Mouse (Mus musculus): ENCODE results near the gene Brf1. TPM values are rescaled to one million over a fixed set of nuclear protein-coding genes. Genes with fewer than 3 reads are reported as not detected.
A peak's percentile ranks its signal among the peaks of the same experiment; 100 is the strongest.

Gene Brf1
- polyA plus RNA-seq, 1 experiment from 2014 or later = 41.4 TPM

- no peak overlapping the region for H3K4me2 ChIP-seq (ENCODE audit: low read length)
- DNase-seq (ENCODE audit: low spot score) (peak; percentile 41), ATAC-seq (replicated peaks; ENCODE audit: low FRiP score, low read depth) (no peak)
- H3K9ac ChIP-seq (ENCODE audit: low read depth, low read length) = no peak overlapping the region
- H3K9me3 ChIP-seq (replicated peaks; ENCODE audit: low read length) = no peaks in the 10 kb centered on the region
- 64% methylated on average over 15 of the region's 15 CpGs for WGBS
- H3K4me1 ChIP-seq (replicated peaks; ENCODE audit: insufficient read depth, low read length) = no peaks in the 10 kb centered on the region
- no peaks in the 10 kb centered on the region for H3K27me3 ChIP-seq (ENCODE audit: insufficient read depth, low read length)
- peaks cover 5% of the 10 kb centered on the region; the same call in 1 of the 2 replicates for H3K36me3 ChIP-seq (ENCODE audit: insufficient read depth, low read length)
- no peak overlapping the region for H3K27ac ChIP-seq
- TF ChIP-seq CTCF (IDR thresholded peaks at IDR 0.05; ENCODE audit: low read depth) = no peak
- no peak overlapping the region for H3K4me3 ChIP-seq (replicated peaks; ENCODE audit: low read depth, low read length)
Measured at GRCm38 (mm10) chr12:113041481-113042439, 41.3 kb upstream of the Brf1 start.

GRCm38 (mm10) chr12:113038414-113038813 lies 37.9 kb upstream of the Brf1 start:
- no peaks in the 10 kb centered on the region for H3K9me3 ChIP-seq (replicated peaks; ENCODE audit: low read length)

GRCm38 (mm10) chr12:113036996-113037395 lies 36.5 kb upstream of the Brf1 start:
- Histone ChIP-seq H3K4me3 (replicated peaks; ENCODE audit: low read depth, low read length) (no peak overlapping the region), H3K9me3 (replicated peaks; ENCODE audit: low read length) (no peaks in the 10 kb centered on the region), H3K27ac (no peak overlapping the region), H3K27me3 (ENCODE audit: insufficient read depth, low read length) (no peaks in the 10 kb centered on the region), H3K9ac (ENCODE audit: low read depth, low read length) (no peak overlapping the region), H3K4me1 (replicated peaks; ENCODE audit: insufficient read depth, low read length) (peaks cover 18% of the 10 kb centered on the region; the same call in 1 of the 2 replicates), H3K4me2 (ENCODE audit: low read length) (no peak overlapping the region), H3K36me3 (ENCODE audit: insufficient read depth, low read length) (no peaks in the 10 kb centered on the region)
- no peak for TF ChIP-seq CTCF (IDR thresholded peaks at IDR 0.05; ENCODE audit: low read depth)
- WGBS = 80% methylated on average over 4 of the region's 4 CpGs
- ATAC-seq (replicated peaks; ENCODE audit: low FRiP score, low read depth) = no peak
- no peak for DNase-seq (ENCODE audit: low spot score)

More at GRCm38 (mm10) chr12:113038414-113038813, 37.9 kb upstream of the Brf1 start:
- no peak overlapping the region for H3K27ac ChIP-seq
- no peak overlapping the region for H3K4me3 ChIP-seq (replicated peaks; ENCODE audit: low read depth, low read length)
- no peaks in the 10 kb centered on the region for H3K36me3 ChIP-seq (ENCODE audit: insufficient read depth, low read length)
- H3K27me3 ChIP-seq (ENCODE audit: insufficient read depth, low read length) = no peaks in the 10 kb centered on the region
- H3K9ac ChIP-seq (ENCODE audit: low read depth, low read length) = no peak overlapping the region
- no peak for DNase-seq (ENCODE audit: low spot score)
- WGBS = 79% methylated on average over 4 of the region's 4 CpGs
- no peak overlapping the region for H3K4me2 ChIP-seq (ENCODE audit: low read length)
- H3K4me1 ChIP-seq (replicated peaks; ENCODE audit: insufficient read depth, low read length) = 0 out of 2 replicates have a peak, but pooled peaks cover 5% of the 10 kb centered on the region
- TF ChIP-seq CTCF (IDR thresholded peaks at IDR 0.05; ENCODE audit: low read depth) = no peak
- no peak for ATAC-seq (replicated peaks; ENCODE audit: low FRiP score, low read depth)

- DNase-seq (ENCODE audit: low spot score) (no peak), ATAC-seq (replicated peaks; ENCODE audit: low FRiP score, low read depth) (no peak)
- 81% methylated on average over 2 of the region's 2 CpGs for WGBS
- no peak overlapping the region for H3K27ac ChIP-seq
- H3K36me3 ChIP-seq (ENCODE audit: insufficient read depth, low read length) = no peaks in the 10 kb centered on the region
- no peak overlapping the region for H3K4me2 ChIP-seq (ENCODE audit: low read length)
- H3K9ac ChIP-seq (ENCODE audit: low read depth, low read length) = no peak overlapping the region
- H3K9me3 ChIP-seq (replicated peaks; ENCODE audit: low read length) = no peaks in the 10 kb centered on the region
- H3K27me3 ChIP-seq (ENCODE audit: insufficient read depth, low read length) = no peaks in the 10 kb centered on the region
- TF ChIP-seq CTCF (IDR thresholded peaks at IDR 0.05; ENCODE audit: low read depth) = no peak
- no peak overlapping the region for H3K4me3 ChIP-seq (replicated peaks; ENCODE audit: low read depth, low read length)
- H3K4me1 ChIP-seq (replicated peaks; ENCODE audit: insufficient read depth, low read length) = peaks cover 24% of the 10 kb centered on the region; the same call in 1 of the 2 replicates
Measured at GRCm38 (mm10) chr12:113035093-113035492, 34.6 kb upstream of the Brf1 start.

- peak; percentile 82 for ATAC-seq (replicated peaks; ENCODE audit: low FRiP score, low read depth)
- H3K9ac ChIP-seq (ENCODE audit: low read depth, low read length) = 0 out of 2 replicates have a peak overlapping the region, but pooled peaks have one; percentile 13
Measured at GRCm38 (mm10) chr12:113032296-113033250, 32.1 kb upstream of the Brf1 start.

More at GRCm38 (mm10) chr12:113032296-113033250, 32.1 kb upstream of the Brf1 start:
- Histone ChIP-seq H3K27ac (peak overlapping the region; percentile 87), H3K36me3 (ENCODE audit: insufficient read depth, low read length) (no peaks in the 10 kb centered on the region), H3K4me2 (ENCODE audit: low read length) (no peak overlapping the region), H3K27me3 (ENCODE audit: insufficient read depth, low read length) (no peaks in the 10 kb centered on the region), H3K9me3 (replicated peaks; ENCODE audit: low read length) (no peaks in the 10 kb centered on the region), H3K4me1 (replicated peaks; ENCODE audit: insufficient read depth, low read length) (peaks cover 24% of the 10 kb centered on the region; the same call in 1 of the 2 replicates), H3K4me3 (replicated peaks; ENCODE audit: low read depth, low read length) (no peak overlapping the region)
- TF ChIP-seq CTCF (IDR thresholded peaks at IDR 0.05; ENCODE audit: low read depth) = peak; percentile 22; the same call in 1 of the 2 replicates
- DNase-seq (ENCODE audit: low spot score) = peak; percentile 55
- 53% methylated on average over 11 of the region's 11 CpGs for WGBS
